Mouse (Mus musculus) ES-E14 (cell line): Measurements from ENCODE around the gene Krit1. TPM values are rescaled to one million over a fixed set of nuclear protein-coding genes. Genes with fewer than 3 reads are reported as not detected.

ENCODE experiments used
- DNase-seq: peaks from one replicate; pipeline ENCODE4 v3.0.0-alpha.2; 2013; ENCODE audit warnings: low read depth, low spot score
- H3K27ac ChIP-seq: 2 replicates; pipeline ENCODE4 v1.5.1; 2012; ENCODE audit warnings: low read depth, mild to moderate bottlenecking, low read length, moderate library complexity, mixed read lengths; ENCODE audit not compliant: poor library complexity, insufficient read depth, severe bottlenecking
- H3K36me3 ChIP-seq: 2 replicates; pipeline ENCODE4 v1.6.1; 2012; ENCODE audit warnings: mild to moderate bottlenecking, low read length, moderate library complexity, mixed read lengths; ENCODE audit not compliant: control insufficient read depth, poor library complexity, insufficient read depth, severe bottlenecking
- H3K4me1 ChIP-seq, 2 experiments: fragments of 150-350 bp in 1 of 2; sonication (generic) in 1 of 2; 2 replicates each; pipeline ENCODE4 v1.6.1; 2012; ENCODE audit warnings: low read length in 2 of 2, mild to moderate bottlenecking in 1 of 2, mixed read lengths in 1 of 2; ENCODE audit not compliant: control insufficient read depth in 2 of 2, insufficient read depth in 2 of 2, poor library complexity in 1 of 2
- H3K4me3 ChIP-seq, 2 experiments: fragments of 150-350 bp in 1 of 2; sonication (generic) in 1 of 2; 2 replicates each; pipeline ENCODE4 v1.5.1; 2012; ENCODE audit warnings: low read length in 2 of 2, low read depth in 1 of 2, mild to moderate bottlenecking in 1 of 2, mixed read lengths in 1 of 2; ENCODE audit not compliant: insufficient read depth in 1 of 2, poor library complexity in 1 of 2, severe bottlenecking in 1 of 2
- H3K9ac ChIP-seq: 2 replicates; pipeline ENCODE4 v1.6.1; 2012; ENCODE audit warnings: low read depth, mild to moderate bottlenecking, low read length, mixed read lengths; ENCODE audit not compliant: poor library complexity, insufficient read depth, severe bottlenecking
- H3K9me3 ChIP-seq: fragments of 150-350 bp; sonication (generic); 2 replicates; pipeline ENCODE4 v1.6.1; 2012; ENCODE audit warnings: low read depth, mild to moderate bottlenecking, low read length; ENCODE audit not compliant: control insufficient read depth, insufficient read depth
- CHD2 ChIP-seq: IDR thresholded peaks from 2 replicates; pipeline ENCODE4 v1.6.1; 2014; ENCODE audit warnings: mild to moderate bottlenecking, low read depth, low read length, inconsistent platforms
- HCFC1 ChIP-seq: IDR thresholded peaks from 2 replicates; pipeline ENCODE4 v1.6.1; 2012; ENCODE audit warnings: low read length, inconsistent platforms, borderline replicate concordance; ENCODE audit not compliant: insufficient read depth
- MAFK ChIP-seq: IDR thresholded peaks from 2 replicates; pipeline ENCODE4 v1.6.1; 2014; ENCODE audit warnings: mild to moderate bottlenecking, low read depth, low read length, inconsistent platforms; ENCODE audit not compliant: insufficient read depth
- ZC3H11A ChIP-seq: IDR thresholded peaks from 2 replicates; pipeline ENCODE4 v1.6.1; 2012; ENCODE audit warnings: low read depth, mild to moderate bottlenecking, inconsistent platforms, low read length, borderline replicate concordance
- ZNF384 ChIP-seq: IDR thresholded peaks from 2 replicates; pipeline ENCODE4 v1.6.1; 2012; ENCODE audit warnings: low read depth, low read length, inconsistent platforms
- in situ Hi-C, 2 experiments: fragments of 600-800 bp; cut with MboI; formaldehyde crosslinking; loops; one replicate each; pipeline ENCODE4 v1.15.1; 2025; ENCODE audit warnings: low sequenced_read_pairs in 2 of 2, inconsistent platforms in 1 of 2; ENCODE audit not compliant: unreplicated experiment in 2 of 2
- total RNA-seq: library from RNA; depleted of rRNA; stranded (reverse); fragments of 300-350 nt; gene quantifications from 2 replicates; pipeline ENCODE4 v1.2.3, GENCODE M21; 2012; rRNA removed

Krit1 gene
- 25.0 and 30.8 TPM in 2 replicates for total RNA-seq

- peak; percentile 76 for DNase-seq
- Histone ChIP-seq H3K27ac (peak within 1 kb of the TSS; percentile 48), H3K9ac (peak within 1 kb of the TSS; percentile 78), H3K4me3 (peak within 1 kb of the TSS; percentile 80 to 98), H3K4me1 (peaks cover 0 to 7% of the 10 kb centered on the region in 2 experiments; a peak in 2 of 4 replicates), H3K9me3 (no peaks in the 10 kb centered on the region), H3K36me3 (no peaks in the 10 kb centered on the region)
- in situ Hi-C loops: no loop called here
- TF ChIP-seq ZC3H11A: no peak
- no peak for TF ChIP-seq ZNF384
- TF ChIP-seq CHD2: peak; percentile 36; the same call in 1 of the 2 replicates
- TF ChIP-seq HCFC1: peak; percentile 66
- no peak for TF ChIP-seq MAFK
Observed at GRCm38 (mm10) chr5:3802433-3803291, at the start of gene Krit1, which contains the start of gene Ankib1. Krit1 (plus strand) TSS chr5:3803184. Ankib1 (minus strand) TSS chr5:3802925.

DNA sequence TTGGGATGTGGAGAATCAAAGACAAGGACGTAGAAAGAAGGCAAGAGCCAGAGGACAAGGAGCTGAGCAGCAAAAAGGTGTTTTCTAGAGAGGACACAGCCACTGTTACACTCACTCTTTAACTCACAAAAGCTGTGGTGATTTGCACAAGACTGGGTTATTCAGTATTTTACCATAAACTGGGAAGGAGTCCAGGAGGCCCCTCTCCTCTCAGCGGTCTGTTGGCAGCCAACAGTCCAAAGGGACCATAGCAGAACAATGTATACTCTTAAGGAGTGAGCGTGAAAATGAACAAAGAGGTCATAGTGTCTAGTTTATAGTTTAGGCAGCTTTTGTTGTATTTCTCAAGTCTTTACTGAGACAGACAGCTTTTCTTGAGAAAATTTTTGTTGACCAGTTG lies 31.5 kb upstream of the Krit1 start:
- DNase-seq: no peak
- TF ChIP-seq HCFC1 (no peak), ZC3H11A (no peak), MAFK (no peak), CHD2 (no peak), ZNF384 (no peak)
- Histone ChIP-seq H3K4me1 (no peaks in the 10 kb centered on the region), H3K4me3 (no peak overlapping the region), H3K36me3 (peaks cover 3% of the 10 kb centered on the region; the same call in 1 of the 2 replicates), H3K27ac (no peak overlapping the region), H3K9ac (no peak overlapping the region), H3K9me3 (no peaks in the 10 kb centered on the region)
- in situ Hi-C loops: no loop called here

DNA sequence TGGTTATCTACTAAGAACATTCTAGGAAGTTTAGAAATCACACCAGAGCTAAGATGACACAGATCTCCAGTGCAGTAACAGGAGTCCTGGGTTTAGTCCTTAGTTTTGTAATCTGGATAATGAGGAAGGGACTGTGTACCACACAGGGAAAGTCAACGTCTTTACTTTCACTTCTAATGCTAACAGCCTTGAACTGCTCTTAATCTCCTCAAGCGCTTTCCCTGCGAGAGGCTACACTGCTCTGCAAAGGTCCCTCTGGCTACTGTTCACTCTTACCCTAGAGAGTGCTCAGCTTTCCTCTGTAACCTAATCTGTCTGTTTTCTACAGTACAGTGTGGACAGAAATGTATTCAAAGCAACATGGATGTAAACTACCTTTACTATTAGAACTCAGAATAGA lies 31.0 kb upstream of the Krit1 start:
- in situ Hi-C loops: no loop called here
- no peak overlapping the region for H3K9ac ChIP-seq
- H3K4me3 ChIP-seq: no peak overlapping the region
- no peaks in the 10 kb centered on the region for H3K9me3 ChIP-seq
- no peak for DNase-seq
- H3K27ac ChIP-seq: no peak overlapping the region
- TF ChIP-seq MAFK (no peak), ZC3H11A (no peak), CHD2 (no peak), ZNF384 (no peak), HCFC1 (no peak)
- H3K4me1 ChIP-seq: no peaks in the 10 kb centered on the region
- peaks cover 3% of the 10 kb centered on the region; the same call in 1 of the 2 replicates for H3K36me3 ChIP-seq

DNA sequence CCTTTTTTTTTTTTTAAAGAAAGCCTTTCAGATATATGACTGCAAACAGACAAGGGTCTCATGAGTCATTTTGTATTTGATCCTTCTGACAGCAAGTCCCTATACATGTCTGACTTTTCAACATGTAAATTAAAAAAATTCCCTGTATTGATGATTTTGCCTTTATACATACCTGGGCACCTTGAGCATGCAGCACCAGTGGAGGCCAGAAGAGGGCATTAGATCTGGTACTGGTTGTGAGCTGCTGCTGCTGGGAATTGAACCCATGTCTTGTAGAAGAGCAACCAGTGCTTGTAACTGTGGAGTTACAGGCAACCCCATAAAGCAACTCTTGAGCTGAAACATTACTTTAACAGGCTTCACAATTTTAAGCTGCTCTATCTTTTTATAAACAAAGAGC lies 20.3 kb upstream of the Krit1 start:
- no peaks in the 10 kb centered on the region for H3K36me3 ChIP-seq
- TF ChIP-seq CHD2 (no peak), ZC3H11A (no peak), ZNF384 (no peak), MAFK (no peak), HCFC1 (no peak)
- no peak overlapping the region for H3K27ac ChIP-seq
- H3K4me1 ChIP-seq: no peaks in the 10 kb centered on the region
- no peaks in the 10 kb centered on the region for H3K9me3 ChIP-seq
- H3K4me3 ChIP-seq: no peak overlapping the region
- DNase-seq: peak; percentile 13
- H3K9ac ChIP-seq: no peak overlapping the region
- in situ Hi-C loops: no loop called here
